ENCODE assay signal across 8 mouse cellular contexts in genomic region chr11:63925161-63925582, GRCm38 (mm10). TPM values are rescaled to one million over a fixed set of nuclear protein-coding genes. Genes with fewer than 3 reads are reported as not detected.
DNase-seq lines count a peak whose midpoint lies in the region; ATAC-seq lines count a peak whose summit lies in the region.

No protein-coding gene starts in this region.

- H3K9ac ChIP-seq in forebrain, embryonic 16.5 days (replicated peaks; ENCODE audit: low read depth, low read length): no peak overlapping the region
- peak overlapping the region; percentile 22 for H3K9ac ChIP-seq in lung, embryonic 15.5 days

- H3K4me2 ChIP-seq in forebrain, embryonic 16.5 days (ENCODE audit: low read length): peak overlapping the region; percentile 40
- H3K4me2 ChIP-seq in lung, embryonic 15.5 days: peak overlapping the region; percentile 70

- no peaks in the 10 kb centered on the region for H3K9me3 ChIP-seq in forebrain, embryonic 16.5 days (ENCODE audit: control insufficient read depth, low read length)
- H3K9me3 ChIP-seq in lung, embryonic 15.5 days: no peaks in the 10 kb centered on the region

- DNase-seq in CD4-positive, CD25-positive, alpha-beta regulatory T cell, adult 2 months (ENCODE audit: low read depth, low spot score): peak; percentile 89
- peak; percentile 51 for DNase-seq in brain, adult 2 months (ENCODE audit: low read depth, low spot score)
- peak; percentile 54 for DNase-seq in heart, postnatal 25 days (ENCODE audit: low spot score)
- DNase-seq in layer of hippocampus, adult 18-20 months (ENCODE audit: low spot score in 2 of 2): peak; percentile 54 to 78
- DNase-seq in thymus, adult 18-20 months: peak; percentile 42 to 56

- H3K4me3 ChIP-seq in forebrain, embryonic 16.5 days (replicated peaks; ENCODE audit: low read length): peak overlapping the region; percentile 17
- peak overlapping the region; percentile 39 for H3K4me3 ChIP-seq in lung, embryonic 15.5 days

- intact Hi-C loops in heart, postnatal 25 days (cut with DNase I): loop anchor here (5.0 kb wide), 2 partner anchors 297 to 1042 kb away; no protein-coding TSS in a partner anchor

- H3K27ac ChIP-seq in forebrain, embryonic 16.5 days (ENCODE audit: low read length): no peak overlapping the region
- H3K27ac ChIP-seq in lung, embryonic 15.5 days: no peak overlapping the region

- peaks cover 41% of the 10 kb centered on the region for H3K4me1 ChIP-seq in forebrain, embryonic 16.5 days (replicated peaks; ENCODE audit: control insufficient read depth, insufficient read depth, low read length)
- peaks cover 45% of the 10 kb centered on the region for H3K4me1 ChIP-seq in lung, embryonic 15.5 days

- no peaks in the 10 kb centered on the region for H3K36me3 ChIP-seq in forebrain, embryonic 16.5 days (ENCODE audit: control insufficient read depth, insufficient read depth)
- H3K36me3 ChIP-seq in lung, embryonic 15.5 days: no peaks in the 10 kb centered on the region

- under 1% methylated on average over 31 of the region's 31 CpGs for WGBS in forebrain, embryonic 16.5 days
- under 1% methylated on average over 31 of the region's 31 CpGs for whole genome bisulfite sequencing in lung, embryonic 15.5 days

- peaks cover 47% of the 10 kb centered on the region for H3K27me3 ChIP-seq in forebrain, embryonic 16.5 days (replicated peaks; ENCODE audit: control insufficient read depth, insufficient read depth, low read length)
- peaks cover 85% of the 10 kb centered on the region for H3K27me3 ChIP-seq in lung, embryonic 15.5 days

- no peak for ATAC-seq in forebrain, embryonic 16.5 days
- ATAC-seq in lung, embryonic 15.5 days (ENCODE audit: borderline replicate concordance, extremely low read depth, low FRiP score, low TSS enrichment): no peak
- ATAC-seq in neutrophil, adult 5-6 weeks (ENCODE audit: extremely low read depth, insufficient number of reproducible peaks, low FRiP score, poor library complexity, severe bottlenecking): peak; percentile 18; the same call in 1 of the 2 replicates

RNA-seq across cellular contexts. Expression of gene Hs3st3b1, which starts 3.1 kb away (rescaled TPM):
- 3.9 and 4.5 TPM in 2 replicates for polyA plus RNA-seq in forebrain, embryonic 16.5 days (2015; fragmentation: Nextera tagmentation; extraction: Ambion mirVana)
- total RNA-seq in heart, postnatal 25 days (2021): 1 to 10 TPM in 1 of 2 experiments, under 1 TPM in 1; 0.92 to 1.1 TPM
- total RNA-seq in layer of hippocampus, adult 18-20 months (2021): under 1 TPM; 0.67 to 0.71 TPM
- 0.86 and 1.00 TPM in 2 replicates for polyA plus RNA-seq in lung, embryonic 15.5 days (2015; fragmentation: Nextera tagmentation; extraction: Ambion mirVana)
- total RNA-seq in neutrophil, adult 5-6 weeks (2017): 4.0 and 4.2 TPM in 2 replicates
